Mouse (Mus musculus) embryonic fibroblast, embryonic 13.5 days (primary cell): ENCODE data around the gene Grin1. TPM values are rescaled to one million over a fixed set of nuclear protein-coding genes. Genes with fewer than 3 reads are reported as not detected.

Source experiments
- H3K27ac ChIP-seq: 2 replicates; pipeline ENCODE4 v1.5.1; 2012; ENCODE audit warnings: low read length, control low read depth, inconsistent platforms; ENCODE audit not compliant: insufficient read depth
- H3K4me1 ChIP-seq: 2 replicates; pipeline ENCODE4 v1.6.1; 2011; ENCODE audit warnings: low read length; ENCODE audit not compliant: control insufficient read depth, insufficient read depth
- H3K4me3 ChIP-seq: 2 replicates; pipeline ENCODE4 v1.5.1; 2011; ENCODE audit warnings: mild to moderate bottlenecking, control low read depth, low read length; ENCODE audit not compliant: insufficient read depth
- CTCF ChIP-seq: IDR thresholded peaks from 2 replicates; pipeline ENCODE4 v1.5.1; 2011; ENCODE audit warnings: mild to moderate bottlenecking, control low read depth, low read length, moderate library complexity, borderline replicate concordance; ENCODE audit not compliant: insufficient read depth
- POLR2A ChIP-seq: IDR thresholded peaks from 2 replicates; pipeline ENCODE4 v1.6.1; 2011; ENCODE audit warnings: low read depth, mild to moderate bottlenecking, control low read depth, low read length, moderate library complexity
- polyA plus RNA-seq: library from polyadenylated mRNA; stranded (reverse); fragments of >200 nt; gene quantifications from 2 replicates; pipeline ENCODE4 v1.2.4, GENCODE M21; 2011; ENCODE audit warnings: low read depth; ENCODE audit not compliant: missing spikeins, insufficient read length

Grin1 gene
- polyA plus RNA-seq, 1 experiment = 1.7 TPM

DNA sequence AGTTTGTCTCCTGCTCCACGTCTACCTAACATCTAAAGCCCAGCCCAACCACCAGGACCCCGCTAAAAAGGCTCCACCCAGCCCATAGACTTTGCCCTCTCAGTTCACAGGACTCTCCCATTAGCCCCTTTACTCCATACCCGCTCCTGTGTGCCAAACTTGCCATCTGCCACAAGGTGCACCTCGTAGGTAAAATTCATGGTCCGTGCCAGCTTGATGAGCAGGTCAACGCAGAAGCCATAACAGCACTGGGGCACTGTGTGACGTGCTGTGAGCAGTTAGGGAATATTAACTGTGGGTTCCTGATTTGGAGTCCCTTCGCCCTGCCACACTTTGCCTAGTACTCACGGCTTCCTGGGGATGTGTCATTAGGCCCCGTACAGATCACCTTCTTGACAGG, 20.9 kb downstream of the Grin1 start:
- TF ChIP-seq CTCF (no peak), POLR2A (no peak)
- no peak overlapping the region for H3K4me3 ChIP-seq
- no peaks in the 10 kb centered on the region for H3K4me1 ChIP-seq
- H3K27ac ChIP-seq = no peak overlapping the region

DNA sequence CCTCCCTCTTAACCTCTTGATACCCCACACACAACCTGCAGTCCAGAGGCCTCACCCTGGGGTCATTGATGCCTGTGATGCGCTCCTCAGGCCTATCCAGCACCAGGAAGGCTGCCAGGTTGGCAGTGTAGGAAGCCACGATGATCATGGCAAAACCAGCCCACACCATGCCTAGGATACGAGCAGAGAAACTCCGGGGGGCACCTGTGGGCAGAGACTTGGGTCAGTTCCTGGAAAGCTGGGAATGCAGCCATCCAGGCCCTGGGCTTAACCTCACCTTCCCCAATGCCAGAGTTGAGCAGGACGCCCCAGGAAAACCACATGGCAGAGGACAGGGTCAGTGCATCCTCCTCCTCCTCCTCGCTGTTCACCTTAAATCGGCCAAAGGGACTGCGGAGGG, 21.9 kb downstream of the Grin1 start:
- Histone ChIP-seq H3K4me1 (no peaks in the 10 kb centered on the region), H3K27ac (no peak overlapping the region), H3K4me3 (no peak overlapping the region)
- TF ChIP-seq POLR2A (no peak), CTCF (no peak)

DNA sequence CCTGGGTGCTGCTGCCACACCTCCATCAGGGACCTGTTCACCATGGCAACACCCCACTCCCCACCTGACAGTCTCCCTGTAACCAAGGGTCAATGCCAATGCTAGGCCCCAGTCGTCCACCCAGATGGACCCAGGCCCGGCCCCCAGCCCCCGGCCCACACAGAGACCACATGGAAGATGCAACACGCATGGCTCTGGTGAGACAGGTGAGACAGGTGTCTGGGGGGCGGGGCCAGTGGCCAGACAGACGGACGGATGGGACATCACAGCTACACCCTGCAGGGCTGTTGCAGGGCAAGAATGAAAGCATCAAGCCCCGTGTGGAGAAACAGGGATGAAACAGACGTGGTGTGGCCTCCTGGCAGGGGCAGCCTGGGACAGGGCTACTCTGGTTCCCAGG, 25.3 kb downstream of the Grin1 start:
- Histone ChIP-seq H3K4me1 (no peaks in the 10 kb centered on the region), H3K4me3 (no peak overlapping the region), H3K27ac (no peak overlapping the region)
- TF ChIP-seq CTCF = no peak

DNA sequence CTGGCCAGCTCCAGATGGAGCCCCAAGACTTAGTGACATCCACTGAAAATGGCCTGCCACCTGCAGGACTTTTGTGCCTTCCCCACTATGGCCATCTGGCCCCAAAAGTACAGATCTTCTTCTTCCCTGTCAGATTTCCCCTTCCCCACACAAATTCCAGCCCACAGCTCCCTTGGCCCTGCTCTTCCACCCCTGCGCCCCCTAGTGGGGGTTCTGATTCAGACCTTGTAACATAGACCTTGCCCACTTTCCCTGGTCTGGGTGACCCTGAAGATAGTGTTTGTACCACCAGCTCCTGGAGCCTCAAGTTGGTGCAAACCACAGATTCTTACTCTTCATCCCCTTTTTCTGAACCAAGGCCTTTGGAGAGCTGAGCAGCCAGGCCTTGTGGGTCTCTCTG, 26.1 kb downstream of the Grin1 start:
- Histone ChIP-seq H3K4me3 (no peak overlapping the region), H3K4me1 (no peaks in the 10 kb centered on the region), H3K27ac (no peak overlapping the region)
- TF ChIP-seq CTCF (peak; percentile 53), POLR2A (no peak)

DNA sequence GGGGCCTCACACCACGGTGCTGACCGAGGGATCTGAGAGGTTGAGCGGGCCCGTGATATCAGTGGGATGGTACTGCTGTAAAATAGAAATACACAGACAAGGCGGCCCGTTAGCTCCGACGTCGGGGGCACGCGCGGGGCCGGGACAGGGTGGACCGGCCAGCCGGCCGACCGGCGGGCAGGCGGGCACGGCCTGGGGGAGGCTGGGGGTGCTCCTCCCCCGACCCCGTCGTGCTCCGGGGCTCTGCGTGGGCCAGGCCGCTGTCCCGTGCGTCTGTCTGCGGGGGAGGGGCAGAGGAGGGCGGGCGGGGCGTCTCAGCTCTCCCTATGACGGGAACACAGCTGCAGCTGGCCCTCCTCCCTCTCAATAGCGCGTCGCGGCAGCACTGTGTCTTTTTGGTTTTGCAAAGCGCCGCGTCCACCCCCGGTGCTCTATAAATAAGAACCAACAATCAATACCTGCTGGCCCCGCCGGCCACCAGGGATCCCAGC, 26.9 kb downstream of the Grin1 start:
- TF ChIP-seq CTCF = no peak
- no peak for TF ChIP-seq POLR2A
- H3K27ac ChIP-seq = no peak overlapping the region
- H3K4me3 ChIP-seq = no peak overlapping the region
- no peaks in the 10 kb centered on the region for H3K4me1 ChIP-seq

DNA sequence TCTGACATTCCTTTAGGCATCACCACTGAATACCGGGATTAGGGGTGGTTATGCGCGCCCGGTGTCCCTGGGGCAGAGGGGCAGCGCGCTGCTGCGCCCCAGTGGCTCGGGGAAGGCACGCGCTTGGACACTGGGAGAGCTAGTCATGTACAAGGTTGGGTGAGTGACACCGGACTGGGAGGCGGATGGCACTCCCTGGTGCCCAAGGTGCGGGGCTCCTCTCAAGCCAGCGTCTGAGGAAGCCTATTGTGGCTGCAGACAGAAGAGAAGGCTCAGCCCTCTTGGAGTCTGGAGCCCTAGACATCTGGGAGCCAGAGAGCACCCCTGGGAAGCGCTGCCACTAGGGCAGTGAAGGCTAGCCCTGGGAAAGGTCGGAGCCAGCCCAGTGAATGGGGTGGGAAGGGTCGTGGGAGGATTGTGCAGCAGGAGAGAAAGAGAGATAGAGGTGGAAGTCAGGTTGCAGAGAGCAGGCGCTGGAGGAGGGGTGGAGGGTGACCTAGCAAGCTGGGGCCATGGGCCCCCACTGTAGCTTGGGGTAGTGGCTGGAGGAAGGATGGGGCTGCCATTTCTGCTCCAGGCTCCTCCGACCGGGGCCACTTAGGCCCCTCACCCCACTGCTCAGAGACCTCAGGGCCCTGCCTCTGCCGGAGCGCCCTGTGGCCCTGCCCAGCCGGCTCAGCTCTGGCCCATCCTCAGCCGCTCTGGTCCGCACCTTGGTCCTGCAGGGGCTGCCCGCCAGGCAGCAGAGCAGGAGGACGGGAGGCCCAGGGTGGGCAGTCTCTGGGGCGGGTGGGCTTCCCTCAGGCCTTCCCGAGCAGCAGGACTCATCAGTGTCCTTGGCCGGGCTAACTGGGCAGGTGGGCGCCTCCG, 27.6 kb downstream of the Grin1 start:
- Histone ChIP-seq H3K4me3 (no peak overlapping the region), H3K27ac (no peak overlapping the region), H3K4me1 (no peaks in the 10 kb centered on the region)
- no peak for TF ChIP-seq CTCF
- TF ChIP-seq POLR2A = no peak

GRCm38 (mm10) chr2:25290816-25291130, 28.2 kb downstream of the Grin1 start:
- H3K27ac ChIP-seq = no peak overlapping the region
- no peaks in the 10 kb centered on the region for H3K4me1 ChIP-seq
- TF ChIP-seq POLR2A = no peak
- TF ChIP-seq CTCF = no peak
- H3K4me3 ChIP-seq = no peak overlapping the region

DNA sequence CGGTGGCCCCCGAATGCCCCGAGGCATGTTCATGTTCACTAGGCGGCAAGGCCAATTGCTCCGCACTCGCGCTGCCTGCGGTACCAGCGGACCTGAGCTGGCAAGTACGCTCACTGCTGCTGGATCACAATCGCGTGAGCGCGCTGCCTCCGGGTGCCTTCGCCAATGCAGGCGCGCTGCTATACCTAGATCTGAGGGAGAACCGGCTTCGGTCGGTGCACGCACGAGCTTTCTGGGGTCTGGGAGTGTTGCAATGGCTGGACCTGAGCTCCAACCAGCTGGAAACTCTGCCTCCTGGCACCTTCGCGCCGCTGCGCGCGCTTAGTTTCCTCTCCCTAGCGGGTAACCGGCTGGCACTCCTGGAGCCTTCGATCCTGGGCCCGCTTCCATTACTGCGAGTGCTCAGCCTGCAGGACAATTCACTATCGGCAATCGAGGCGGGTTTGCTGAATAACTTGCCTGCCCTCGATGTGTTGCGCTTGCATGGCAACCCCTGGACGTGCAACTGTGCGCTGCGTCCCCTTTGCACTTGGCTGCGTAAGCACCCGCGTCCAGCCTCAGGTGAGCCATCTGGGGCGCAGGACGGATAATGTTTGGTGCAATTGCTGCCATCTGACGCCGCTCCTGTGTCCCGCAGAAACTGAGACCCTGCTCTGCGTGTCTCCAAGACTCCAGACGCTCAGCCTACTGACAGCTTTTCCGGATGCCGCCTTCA, 28.7 kb downstream of the Grin1 start:
- Histone ChIP-seq H3K4me1 (no peaks in the 10 kb centered on the region), H3K27ac (no peak overlapping the region), H3K4me3 (no peak overlapping the region)
- TF ChIP-seq POLR2A (no peak), CTCF (no peak)

DNA sequence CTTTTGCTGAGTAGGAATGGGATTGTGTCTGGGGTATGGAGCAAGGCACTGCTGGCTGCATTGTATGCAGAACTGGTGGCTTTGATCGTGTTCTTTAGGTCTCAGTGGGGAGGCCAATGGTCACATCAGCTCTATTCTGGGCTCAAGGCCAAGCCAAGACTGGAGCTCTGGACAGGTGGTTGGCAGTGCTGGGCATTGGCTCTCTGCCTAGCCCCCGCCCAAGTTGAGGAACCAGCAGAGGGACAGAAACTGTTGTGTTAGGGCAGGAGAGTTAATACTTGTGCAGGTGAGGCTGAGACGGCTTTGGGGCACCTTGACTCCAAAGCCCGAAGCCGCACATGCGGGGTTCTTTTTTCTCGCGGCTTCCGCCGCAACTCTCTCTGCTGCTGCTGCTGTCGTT, 29.3 kb downstream of the Grin1 start, which contains the start of gene Lrrc26:
TSS of gene Lrrc26 (plus strand) at position 265 of the 400 bp plus-strand sequence.
- no peak within 1 kb of the TSS for H3K4me3 ChIP-seq
- no peaks in the 10 kb centered on the region for H3K4me1 ChIP-seq
- no peak for TF ChIP-seq POLR2A
- TF ChIP-seq CTCF = no peak
- no peak within 1 kb of the TSS for H3K27ac ChIP-seq
